Mouse (Mus musculus) heart, postnatal 0 days (tissue): Measurements from ENCODE around the gene Zfp213. TPM values are rescaled to one million over a fixed set of nuclear protein-coding genes. Genes with fewer than 3 reads are reported as not detected.

Source experiments
- ATAC-seq: fragments of 200-750 bp; cut with Nextera tagmentation; 2 replicates; pipeline ENCODE4 v1.8.0; 2017; ENCODE audit warnings: low read depth, moderate number of reproducible peaks, moderate library complexity; ENCODE audit not compliant: insufficient read depth
- DNase-seq: peaks from one replicate; pipeline ENCODE4 v3.0.0-alpha.2; 2016; ENCODE audit warnings: low spot score
- H3K27ac ChIP-seq: fragments of 300-500 bp; sonication (generic); 2 replicates; pipeline ENCODE4 v1.5.1; 2014; ENCODE audit warnings: low read depth, mild to moderate bottlenecking
- H3K27me3 ChIP-seq: fragments of 300-500 bp; sonication (generic); 2 replicates; pipeline ENCODE4 v1.6.1; 2014; ENCODE audit warnings: low read length, mixed read lengths; ENCODE audit not compliant: control insufficient read depth, insufficient read depth
- H3K36me3 ChIP-seq: fragments of 300-500 bp; sonication (generic); replicated peaks from 2 replicates; pipeline ENCODE4 v1.6.1; 2014; ENCODE audit warnings: low read length, mixed read lengths; ENCODE audit not compliant: control insufficient read depth, insufficient read depth
- H3K4me1 ChIP-seq: fragments of 300-500 bp; sonication (generic); 2 replicates; pipeline ENCODE4 v1.6.1; 2014; ENCODE audit warnings: antibody characterized with exemption; ENCODE audit not compliant: control insufficient read depth, insufficient read depth
- H3K4me2 ChIP-seq: fragments of 300-500 bp; sonication (generic); 2 replicates; pipeline ENCODE4 v1.6.1; 2014; ENCODE audit warnings: low read depth, mild to moderate bottlenecking, low read length, moderate library complexity
- H3K4me3 ChIP-seq: fragments of 300-500 bp; sonication (generic); 2 replicates; pipeline ENCODE4 v1.5.1; 2014; ENCODE audit warnings: low read depth, low read length
- H3K9ac ChIP-seq: fragments of 300-500 bp; sonication (generic); replicated peaks from 2 replicates; pipeline ENCODE4 v1.6.1; 2014; ENCODE audit warnings: low read depth, low read length, mixed read lengths
- H3K9me3 ChIP-seq: fragments of 300-500 bp; sonication (generic); replicated peaks from 2 replicates; pipeline ENCODE4 v1.6.1; 2016; ENCODE audit warnings: low read length; ENCODE audit not compliant: control insufficient read depth
- CTCF ChIP-seq: IDR thresholded peaks from 2 replicates; pipeline ENCODE4 v1.5.1; 2016; ENCODE audit warnings: antibody characterized with exemption, control low read depth, low read depth
- EP300 ChIP-seq: IDR thresholded peaks from 2 replicates; pipeline ENCODE4 v1.6.1; 2016; ENCODE audit warnings: antibody characterized with exemption, low read depth
- WGBS: fragments of 180-500 bp; shearing (Covaris S2); extraction: QIAGEN DNeasy Blood & Tissue Kit; methylation state at CpG from one replicate; pipeline ENCODE4 v1.1.7; 2014; 5-methylcytosine and 5-hydroxymethylcytosine counted together
- polyA plus RNA-seq: library from polyadenylated mRNA; unstranded; fragments of >200 nt; fragmentation: Nextera tagmentation; extraction: Ambion mirVana; gene quantifications from 2 replicates; pipeline ENCODE4 v1.2.1, GENCODE M21; 2015
- total RNA-seq: library from RNA; depleted of rRNA; stranded (reverse); fragments of >200 nt; gene quantifications from 2 replicates; pipeline ENCODE4 v1.2.3, GENCODE M21; 2014; ENCODE audit warnings: low replicate concordance

Zfp213 gene
- total and polyA plus RNA-seq, 2 experiments from 2014 or later, result 9.8 to 21.4 TPM

DNA sequence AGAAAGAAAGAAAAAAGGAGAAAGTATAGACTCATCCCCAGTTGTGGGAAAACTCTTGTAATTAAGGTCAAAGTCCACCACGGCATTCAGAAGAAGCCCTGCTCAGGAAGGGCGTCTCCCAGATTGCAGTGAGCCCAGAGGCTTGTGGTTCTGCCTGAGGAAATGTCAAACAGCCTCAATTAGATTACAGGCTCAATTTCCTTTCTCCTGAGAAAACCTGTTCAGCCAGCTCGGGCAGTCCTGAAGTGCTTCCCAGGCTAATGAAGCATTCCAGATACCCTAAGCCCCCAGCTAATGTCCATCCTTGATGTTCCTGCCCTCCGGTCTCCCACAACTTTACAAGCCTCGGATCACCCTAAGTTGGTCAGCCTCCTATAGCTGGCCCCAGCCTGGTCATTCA is 20.7 kb downstream of the Zfp213 start:
- Histone ChIP-seq H3K27me3 (peaks cover 9% of the 10 kb centered on the region), H3K27ac (0 out of 2 replicates have a peak overlapping the region, but pooled peaks have one; percentile 50), H3K36me3 (no peaks in the 10 kb centered on the region), H3K4me3 (no peak overlapping the region), H3K4me2 (no peak overlapping the region), H3K9me3 (no peaks in the 10 kb centered on the region), H3K4me1 (peaks cover 5% of the 10 kb centered on the region; the same call in 1 of the 2 replicates), H3K9ac (no peak overlapping the region)
- DNase-seq (no peak), ATAC-seq (no peak)
- TF ChIP-seq EP300 (no peak), CTCF (no peak)
- 43% methylated on average over 5 of the region's 5 CpGs for WGBS

DNA sequence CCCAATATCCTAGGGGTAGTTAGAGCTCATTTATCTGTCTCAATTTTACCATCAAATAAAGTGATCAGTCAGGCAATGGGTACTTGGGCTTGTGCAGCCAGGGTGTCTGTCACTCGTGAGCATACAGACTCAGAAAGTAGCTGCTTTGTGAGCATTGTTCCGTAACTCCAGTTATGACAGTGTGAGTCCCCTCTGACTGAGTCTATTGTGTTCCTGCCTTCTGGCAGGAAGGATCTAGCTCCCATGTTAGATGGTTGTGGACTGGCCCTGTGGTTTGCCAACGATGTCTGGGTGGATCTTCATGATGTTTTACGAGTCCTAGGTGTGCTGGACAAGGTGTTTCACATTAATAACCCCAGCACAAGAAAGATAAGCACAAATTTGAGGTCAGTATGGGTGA is 21.2 kb downstream of the Zfp213 start:
- Histone ChIP-seq H3K4me3 (no peak overlapping the region; the same call in 1 of the 2 replicates), H3K4me1 (peaks cover 10% of the 10 kb centered on the region; the same call in 1 of the 2 replicates), H3K4me2 (0 out of 2 replicates have a peak overlapping the region, but pooled peaks have one; percentile 45), H3K27ac (0 out of 2 replicates have a peak overlapping the region, but pooled peaks have one; percentile 2), H3K9me3 (no peaks in the 10 kb centered on the region), H3K36me3 (no peaks in the 10 kb centered on the region), H3K9ac (no peak overlapping the region), H3K27me3 (peaks cover 14% of the 10 kb centered on the region)
- 47% methylated on average over 4 of the region's 4 CpGs for WGBS
- TF ChIP-seq EP300 (no peak), CTCF (no peak)
- DNase-seq (no peak), ATAC-seq (no peak)

DNA sequence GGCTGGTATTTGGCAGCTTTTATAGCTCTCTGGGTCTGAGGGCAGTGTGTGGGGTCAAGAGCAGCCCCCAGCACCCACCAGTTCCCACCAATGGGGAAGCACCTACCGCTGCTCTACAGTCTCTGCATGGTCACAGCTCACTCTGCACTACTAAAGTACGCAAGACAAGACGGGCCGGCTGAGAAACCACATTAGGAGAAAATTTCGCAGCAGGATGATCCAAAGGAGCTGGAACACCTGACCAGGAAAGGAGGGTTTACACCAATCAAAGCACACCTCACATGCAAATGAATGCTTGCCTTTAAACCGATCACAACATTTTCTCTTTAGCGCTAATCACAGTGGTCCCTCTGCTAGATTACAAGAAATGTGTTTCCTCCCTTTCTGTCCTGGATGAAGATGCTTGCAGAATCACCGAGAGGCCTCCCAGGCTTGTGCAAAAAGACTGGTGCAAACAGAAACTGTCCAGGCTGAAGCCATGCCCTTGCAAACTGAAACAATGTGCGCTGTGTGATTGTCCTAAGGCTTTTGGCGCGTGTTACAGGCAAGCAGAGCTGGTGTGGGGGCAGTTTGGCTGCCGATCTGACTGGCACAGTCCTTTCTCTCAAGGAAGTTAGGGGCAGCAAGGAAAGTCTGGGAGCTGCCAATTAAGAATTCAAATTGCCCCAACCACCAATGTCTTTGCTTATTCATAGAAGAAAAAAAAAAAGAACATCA is 21.9 kb downstream of the Zfp213 start:
- no peak for TF ChIP-seq CTCF
- TF ChIP-seq EP300, result no peak
- peaks cover 13% of the 10 kb centered on the region; the same call in 1 of the 2 replicates for H3K4me1 ChIP-seq
- DNase-seq, result no peak
- ATAC-seq, result no peak
- H3K36me3 ChIP-seq, result no peaks in the 10 kb centered on the region
- no peak overlapping the region for H3K9ac ChIP-seq
- no peak overlapping the region for H3K27ac ChIP-seq
- no peaks in the 10 kb centered on the region for H3K9me3 ChIP-seq
- peak overlapping the region; percentile 26 for H3K4me3 ChIP-seq
- peak overlapping the region; percentile 45 for H3K4me2 ChIP-seq
- 20% methylated on average over 12 of the region's 12 CpGs for WGBS
- H3K27me3 ChIP-seq, result peaks cover 19% of the 10 kb centered on the region

DNA sequence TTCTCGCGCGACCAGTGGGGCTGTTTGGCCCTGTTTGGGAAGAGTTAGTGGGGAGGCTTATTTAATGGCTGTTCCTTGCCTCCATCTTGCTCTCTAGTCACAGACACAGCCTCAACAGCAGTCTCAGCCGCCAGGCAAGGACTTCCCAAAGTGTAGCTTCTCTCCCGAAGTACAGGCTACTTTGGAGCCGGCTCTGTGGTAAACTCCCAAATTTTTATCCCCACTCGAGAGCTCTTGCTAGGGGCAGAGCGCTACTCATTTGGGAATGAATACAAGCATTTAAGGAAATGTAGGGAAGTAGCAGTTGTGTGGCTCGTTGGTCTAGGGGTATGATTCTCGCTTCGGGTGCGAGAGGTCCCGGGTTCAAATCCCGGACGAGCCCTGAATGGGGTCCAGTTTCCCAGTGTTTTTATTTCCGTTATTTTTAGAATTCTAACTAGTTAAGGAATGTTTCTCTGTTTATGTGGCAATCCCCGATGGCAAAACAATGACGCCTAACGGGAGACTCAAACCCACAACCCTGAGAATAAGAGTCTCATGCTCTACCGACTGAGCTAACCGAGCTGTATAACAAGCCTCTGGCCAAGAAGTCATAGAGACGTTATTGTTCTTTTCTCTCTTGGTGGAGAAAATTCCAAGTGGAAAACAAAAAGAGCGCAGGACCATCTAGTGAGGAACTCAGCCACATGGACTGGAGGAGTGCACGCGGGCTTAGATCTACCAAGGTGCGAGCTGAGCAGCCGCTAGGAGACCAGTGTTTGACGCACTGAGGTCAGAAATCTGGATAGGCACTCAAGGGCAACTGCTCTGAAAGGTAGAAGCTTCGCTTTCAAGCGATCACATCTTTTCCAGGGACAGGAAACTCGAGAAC is 23.2 kb downstream of the Zfp213 start:
- Histone ChIP-seq H3K4me1 (peaks cover 13% of the 10 kb centered on the region; the same call in 1 of the 2 replicates), H3K27me3 (peaks cover 23% of the 10 kb centered on the region), H3K36me3 (no peaks in the 10 kb centered on the region), H3K9me3 (no peaks in the 10 kb centered on the region), H3K4me2 (no peak overlapping the region), H3K27ac (no peak overlapping the region), H3K9ac (no peak overlapping the region), H3K4me3 (no peak overlapping the region)
- 31% methylated on average over 31 of the region's 31 CpGs for WGBS
- ATAC-seq (no peak), DNase-seq (no peak)
- TF ChIP-seq EP300 (no peak), CTCF (no peak)

DNA sequence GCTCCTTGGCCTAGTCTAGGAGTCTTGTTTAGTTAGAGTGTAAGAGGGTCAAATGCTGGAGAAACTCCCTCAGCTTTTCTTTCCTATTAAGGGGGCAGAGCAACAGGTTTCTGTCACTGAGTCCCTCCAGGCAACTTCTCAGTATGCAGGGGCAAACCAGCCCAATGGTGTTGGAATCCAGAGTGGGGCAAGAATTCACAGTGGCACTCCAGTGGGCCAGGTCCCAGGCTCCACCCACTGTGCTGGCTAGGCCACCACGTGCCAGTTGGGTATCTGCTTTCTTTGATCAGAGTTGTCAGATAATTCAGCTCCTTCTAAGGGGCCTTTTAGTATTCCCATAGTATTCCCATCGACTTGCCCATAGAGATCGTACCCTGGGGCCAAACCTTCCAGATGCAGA is 23.9 kb downstream of the Zfp213 start:
- Histone ChIP-seq H3K9me3 (no peaks in the 10 kb centered on the region), H3K4me1 (peaks cover 13% of the 10 kb centered on the region; the same call in 1 of the 2 replicates), H3K4me3 (no peak overlapping the region), H3K27ac (no peak overlapping the region), H3K4me2 (no peak overlapping the region), H3K9ac (no peak overlapping the region), H3K36me3 (no peaks in the 10 kb centered on the region), H3K27me3 (peaks cover 23% of the 10 kb centered on the region)
- ATAC-seq, result no peak
- 51% methylated on average over 3 of the region's 3 CpGs for WGBS
- TF ChIP-seq CTCF (no peak), EP300 (no peak)
- DNase-seq, result no peak
